Mouse (Mus musculus) lung, postnatal 0 days (tissue): Measurements from ENCODE around the gene Oxsm.

Experiments used
- CTCF ChIP-seq: IDR thresholded peaks from 2 replicates; pipeline ENCODE4 v1.5.1; 2016; ENCODE audit warnings: antibody characterized with exemption, mild to moderate bottlenecking
- EP300 ChIP-seq: IDR thresholded peaks from 2 replicates; pipeline ENCODE4 v1.6.1; 2016; ENCODE audit warnings: antibody characterized with exemption, mild to moderate bottlenecking, control low read depth

- TF ChIP-seq CTCF (peak; percentile 81), EP300 (no peak)
Measured at GRCm38 (mm10) chr14:16219015-16219414, 30.6 kb downstream of the Oxsm start.
